Mouse (Mus musculus) sigmoid colon, adult 10 weeks (tissue): ENCODE measurements around the gene Vmn1r6. TPM values are rescaled to one million over a fixed set of nuclear protein-coding genes. Genes with fewer than 3 reads are reported as not detected.

Source experiments
- polyA plus RNA-seq: library from polyadenylated mRNA; stranded (reverse); fragments of 350-450 nt; fragmentation: Illumina TruSeq; extraction: RNeasy Lipid Tissue Mini Kit (QIAGEN cat#74804); gene quantifications from one replicate; pipeline ENCODE4 v1.2.3, GENCODE M21; 2014; ENCODE audit warnings: low read depth, low replicate concordance

The Vmn1r6 gene
- not detected for polyA plus RNA-seq

GRCm38 (mm10) chr6:56996943-56997342, at the start of gene Vmn1r6:
TSS of gene Vmn1r6 (plus strand) at chr6:56997243.

GRCm38 (mm10) chr6:56969973-56970372, 27.1 kb upstream of the Vmn1r6 start, which contains the start of gene Vmn1r5:
TSS of gene Vmn1r5 (plus strand) at chr6:56970273.

GRCm38 (mm10) chr6:57025224-57025623, 28.2 kb downstream of the Vmn1r6 start, which contains the start of gene Vmn1r7:
TSS of gene Vmn1r7 (minus strand) at chr6:57025324.

DNA sequence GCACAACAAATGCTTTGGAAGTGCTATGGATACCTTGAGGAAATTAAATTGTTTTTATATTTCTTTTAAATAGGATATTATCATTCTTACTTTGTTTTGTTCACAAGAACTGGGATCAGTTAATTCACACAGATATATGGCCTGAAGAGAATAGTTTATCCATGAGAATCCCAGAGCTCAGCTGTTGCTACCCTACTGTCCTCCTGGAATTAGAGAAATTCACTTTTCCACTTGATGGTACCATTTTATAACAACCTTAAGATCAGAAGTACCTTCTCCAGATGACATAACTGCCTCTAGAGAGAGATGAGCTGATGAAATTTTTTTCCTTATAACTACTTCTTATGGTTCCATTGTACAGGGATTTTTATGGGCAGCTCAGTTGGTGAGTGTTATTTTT, 34.9 kb downstream of the Vmn1r6 start, which contains the start of gene Vmn1r8:
Gene Vmn1r8 (plus strand): TSS at position 301 of the 400 bp plus-strand sequence.

Other genes with a start within 250 kb of the Vmn1r6 start
- gene Kbtbd2, start 199.4 kb upstream of the Vmn1r6 start, polyA plus RNA-seq, result 73.2 TPM
- 59.2 TPM for gene Fkbp9, start 165.2 kb upstream of the Vmn1r6 start, polyA plus RNA-seq
- gene Nt5c3, start 73.3 kb upstream of the Vmn1r6 start, polyA plus RNA-seq, result 432 TPM
- 0.98 TPM for gene Vmn1r4, start 73.2 kb upstream of the Vmn1r6 start, polyA plus RNA-seq
- not detected for gene Vmn1r5, start 27.0 kb upstream of the Vmn1r6 start, polyA plus RNA-seq
- not detected for gene Vmn1r7, start 28.1 kb downstream of the Vmn1r6 start, polyA plus RNA-seq
- not detected for gene Vmn1r8, start 35.0 kb downstream of the Vmn1r6 start, polyA plus RNA-seq
- not detected for gene Vmn1r9, start 69.5 kb downstream of the Vmn1r6 start, polyA plus RNA-seq
- not detected for gene Vmn1r10, start 112.2 kb downstream of the Vmn1r6 start, polyA plus RNA-seq
- gene Vmn1r11, start 136.2 kb downstream of the Vmn1r6 start, polyA plus RNA-seq, result not detected
- gene Vmn1r12, start 159.7 kb downstream of the Vmn1r6 start, polyA plus RNA-seq, result not detected
- gene Vmn1r13, start 206.0 kb downstream of the Vmn1r6 start, polyA plus RNA-seq, result not detected
- gene Vmn1r14, start 234.4 kb downstream of the Vmn1r6 start, polyA plus RNA-seq, result not detected